Mouse (Mus musculus) bone marrow macrophage, adult 2 months (primary cell): ENCODE data around the gene Klb.

Experiments
- CTCF ChIP-seq: IDR thresholded peaks from 2 replicates; pipeline ENCODE4 v1.5.1; 2012; ENCODE audit warnings: low read depth, mild to moderate bottlenecking, low read length, moderate library complexity
- POLR2A ChIP-seq: IDR thresholded peaks from 2 replicates; pipeline ENCODE4 v1.6.1; 2012; ENCODE audit warnings: mild to moderate bottlenecking, low read depth, low read length, borderline replicate concordance

GRCm38 (mm10) chr5:65324758-65325355, 23.3 kb upstream of the Klb start:
- TF ChIP-seq CTCF (no peak), POLR2A (no peak)
